In the genomic region with DNA sequence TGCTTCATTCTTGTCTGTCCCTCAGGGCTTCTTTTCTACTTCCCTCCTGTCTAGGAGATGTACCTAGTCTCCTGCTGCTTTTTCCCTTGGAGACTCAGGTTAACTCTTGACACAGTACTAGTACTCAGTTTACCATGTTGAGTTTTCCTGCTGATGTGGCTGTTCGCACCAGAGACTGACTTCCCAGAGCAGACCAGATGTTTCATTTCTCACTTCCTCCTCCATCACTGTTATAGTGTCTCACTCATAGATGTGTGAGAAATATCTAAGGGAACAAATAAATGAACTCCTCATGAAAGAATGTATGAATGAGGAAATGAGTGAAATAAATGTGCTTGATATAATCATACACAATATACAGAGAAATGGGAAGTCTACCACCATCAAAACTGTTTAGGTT, we compare ENCODE assay signal across 15 mouse cellular contexts.
"Had no signal": no experiment of that assay in that cellular context is flagged by ENCODE, and none has a peak within 500 bp of the region (broad histone marks: within the 10 kb centered on the region; RNA-seq: fewer than 3 reads in every experiment).

No protein-coding gene starts in this region.

- DNase-seq: gastrocnemius, adult 2 months; gastrocnemius, postnatal 10 days; gastrocnemius, postnatal 36 days; heart, adult 11 months; heart, adult 2 months; heart, postnatal 14 days; heart, postnatal 36 days; kidney, adult 11 months; kidney, adult 2 months; kidney, adult 9 months; kidney, postnatal 14 days; kidney, postnatal 36 days; layer of hippocampus, adult 9-11 months; layer of hippocampus, postnatal 36 days; left cerebral cortex, postnatal 4 days had no signal
